Mouse (Mus musculus) hindbrain, embryonic 11.5 days (tissue): ENCODE measurements at regions not wholly inside any gene's neighbourhood (a gene's known extent, or its start where the extent isn't known, plus 50 kb on each side); places are given as distances from the start of the nearest gene placed in this dataset.

Experiments
- ATAC-seq: fragments of 200-750 bp; cut with Nextera tagmentation; 2 replicates; pipeline ENCODE4 v1.8.0; 2017; ENCODE audit warnings: mild to moderate bottlenecking, moderate TSS enrichment, moderate library complexity; ENCODE audit not compliant: low FRiP score
- DNase-seq: peaks from one replicate; pipeline ENCODE4 v3.0.0-alpha.2; 2015; ENCODE audit warnings: low spot score
- H3K27ac ChIP-seq: fragments of 300-500 bp; sonication (generic); 2 replicates; pipeline ENCODE4 v1.5.1; 2014; ENCODE audit warnings: mild to moderate bottlenecking, low read depth, low read length
- H3K27me3 ChIP-seq: fragments of 300-500 bp; sonication (generic); 2 replicates; pipeline ENCODE4 v1.6.1; 2014; ENCODE audit warnings: mild to moderate bottlenecking, low read length, moderate library complexity, mixed read lengths; ENCODE audit not compliant: control insufficient read depth, insufficient read depth
- H3K36me3 ChIP-seq: fragments of 300-500 bp; sonication (generic); 2 replicates; pipeline ENCODE4 v1.6.1; 2014; ENCODE audit warnings: mild to moderate bottlenecking, low read length, moderate library complexity, mixed read lengths; ENCODE audit not compliant: control insufficient read depth, insufficient read depth
- H3K4me1 ChIP-seq: fragments of 300-500 bp; sonication (generic); replicated peaks from 2 replicates; pipeline ENCODE4 v1.6.1; 2014; ENCODE audit warnings: low read length, mixed read lengths; ENCODE audit not compliant: control insufficient read depth, insufficient read depth
- H3K4me2 ChIP-seq: fragments of 300-500 bp; sonication (generic); replicated peaks from 2 replicates; pipeline ENCODE4 v1.6.1; 2014; ENCODE audit warnings: mild to moderate bottlenecking, low read depth, low read length
- H3K4me3 ChIP-seq: fragments of 300-500 bp; sonication (generic); 2 replicates; pipeline ENCODE4 v1.5.1; 2014; ENCODE audit warnings: low read depth, low read length
- H3K9ac ChIP-seq: fragments of 300-500 bp; sonication (generic); 2 replicates; pipeline ENCODE4 v1.6.1; 2014; ENCODE audit warnings: low read depth, low read length
- H3K9me3 ChIP-seq: fragments of 300-500 bp; sonication (generic); 2 replicates; pipeline ENCODE4 v1.6.1; 2016; ENCODE audit warnings: low read length; ENCODE audit not compliant: control insufficient read depth
- WGBS: fragments of 180-500 bp; shearing (Covaris S2); extraction: QIAGEN DNeasy Blood & Tissue Kit; methylation state at CpG from one replicate; pipeline ENCODE4 v1.1.7; 2014; 5-methylcytosine and 5-hydroxymethylcytosine counted together

DNA sequence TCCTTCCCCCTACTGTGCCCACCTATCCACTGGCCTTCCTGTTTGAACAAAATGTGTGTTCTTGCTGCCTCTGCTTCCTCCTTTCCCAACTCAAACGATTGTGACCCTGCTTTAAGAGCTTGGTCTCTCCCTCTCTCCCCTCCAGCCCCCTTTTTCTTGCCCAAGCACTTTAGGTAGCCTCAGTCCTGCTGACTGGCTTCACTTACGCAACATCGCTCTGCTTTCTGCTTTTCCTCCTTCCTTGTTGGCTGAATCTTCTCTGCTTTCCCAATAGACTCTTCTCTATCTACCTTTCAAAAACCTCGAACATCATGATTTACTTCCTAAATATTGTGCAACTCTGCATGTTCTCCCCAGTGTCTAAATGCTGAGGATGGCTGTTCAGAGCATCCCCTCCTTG is 2538.4 kb upstream of the Gm7489 start:
- WGBS, result 91% methylated on average over 4 of the region's 4 CpGs
- Histone ChIP-seq H3K4me2 (no peak overlapping the region), H3K4me3 (no peak overlapping the region), H3K27ac (no peak overlapping the region), H3K9ac (no peak overlapping the region), H3K36me3 (no peaks in the 10 kb centered on the region), H3K9me3 (no peaks in the 10 kb centered on the region), H3K4me1 (no peaks in the 10 kb centered on the region), H3K27me3 (no peaks in the 10 kb centered on the region)
- DNase-seq, result no peak
- no peak for ATAC-seq

DNA sequence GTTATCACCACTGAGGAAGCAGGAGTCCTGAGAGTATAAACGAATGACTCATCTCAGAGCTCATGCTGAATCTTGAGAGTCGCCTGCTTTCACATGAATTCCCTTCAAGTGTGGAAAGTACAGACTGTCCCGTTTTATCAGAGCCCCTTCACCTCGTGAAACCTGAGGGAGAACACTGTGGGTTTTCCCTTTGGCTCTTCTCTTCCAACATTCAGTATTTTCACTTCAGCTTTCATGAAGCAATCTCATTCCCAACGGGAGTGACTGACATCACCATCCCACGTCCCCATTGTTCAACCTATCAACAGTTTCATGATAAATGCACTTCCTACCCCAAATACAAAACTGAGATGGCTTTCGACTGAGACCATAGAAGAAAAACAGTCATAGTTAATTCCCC is 2521.3 kb upstream of the Gm7489 start:
- Histone ChIP-seq H3K27ac (no peak overlapping the region), H3K9me3 (no peaks in the 10 kb centered on the region), H3K9ac (no peak overlapping the region), H3K4me1 (no peaks in the 10 kb centered on the region), H3K36me3 (no peaks in the 10 kb centered on the region), H3K27me3 (no peaks in the 10 kb centered on the region), H3K4me3 (no peak overlapping the region), H3K4me2 (no peak overlapping the region)
- WGBS, result 79% methylated on average over 7 of the region's 7 CpGs
- DNase-seq (no peak), ATAC-seq (no peak)

DNA sequence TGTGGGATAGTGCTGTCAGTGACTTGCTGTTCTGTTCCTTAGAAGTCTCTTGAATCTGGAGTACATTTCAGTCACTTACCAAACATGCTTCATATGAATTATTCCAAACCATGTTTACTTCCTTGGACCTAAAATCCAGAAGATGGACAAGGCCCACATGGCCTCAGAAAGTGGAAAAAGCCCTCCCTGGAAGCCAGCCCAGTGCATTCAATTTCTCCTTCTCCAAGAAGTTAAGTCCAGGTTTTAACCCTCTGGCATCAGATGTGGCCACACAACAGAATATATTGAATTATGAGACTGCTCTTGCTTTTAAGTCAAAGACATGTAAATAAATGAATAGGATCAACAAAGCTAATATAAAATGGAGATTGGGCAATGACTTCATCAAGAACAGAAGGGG is 2513.5 kb upstream of the Gm7489 start:
- Histone ChIP-seq H3K9me3 (no peaks in the 10 kb centered on the region), H3K36me3 (no peaks in the 10 kb centered on the region), H3K9ac (no peak overlapping the region), H3K4me2 (no peak overlapping the region), H3K4me3 (no peak overlapping the region), H3K27me3 (no peaks in the 10 kb centered on the region), H3K4me1 (no peaks in the 10 kb centered on the region), H3K27ac (no peak overlapping the region)
- DNase-seq (no peak), ATAC-seq (no peak)

DNA sequence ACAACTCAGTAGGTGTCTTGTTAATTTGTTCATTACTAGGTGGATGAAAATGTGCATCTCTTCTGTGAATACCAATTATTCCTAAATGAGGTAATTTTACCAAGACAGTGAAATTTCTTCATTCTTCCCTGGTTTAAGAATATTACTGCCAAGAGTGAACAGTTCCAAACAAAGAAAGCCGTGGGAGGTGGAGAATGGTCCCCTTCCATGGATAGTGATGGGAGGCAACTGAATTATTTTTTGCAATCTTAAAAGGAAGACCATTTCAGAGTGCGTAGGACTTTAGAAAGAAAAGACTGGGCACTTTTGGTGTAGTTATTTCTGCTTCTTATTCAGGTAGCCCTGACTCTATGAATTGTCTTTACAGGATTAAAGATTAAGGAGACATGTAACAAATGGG is 2494.3 kb upstream of the Gm7489 start:
- no peaks in the 10 kb centered on the region for H3K36me3 ChIP-seq
- ATAC-seq (no peak), DNase-seq (no peak)
- H3K27ac ChIP-seq, result no peak overlapping the region
- no peaks in the 10 kb centered on the region for H3K4me1 ChIP-seq
- WGBS, result 93% methylated on average over 2 of the region's 2 CpGs
- H3K4me2 ChIP-seq, result no peak overlapping the region
- H3K9me3 ChIP-seq, result no peaks in the 10 kb centered on the region
- H3K9ac ChIP-seq, result no peak overlapping the region
- no peaks in the 10 kb centered on the region for H3K27me3 ChIP-seq
- H3K4me3 ChIP-seq, result no peak overlapping the region

DNA sequence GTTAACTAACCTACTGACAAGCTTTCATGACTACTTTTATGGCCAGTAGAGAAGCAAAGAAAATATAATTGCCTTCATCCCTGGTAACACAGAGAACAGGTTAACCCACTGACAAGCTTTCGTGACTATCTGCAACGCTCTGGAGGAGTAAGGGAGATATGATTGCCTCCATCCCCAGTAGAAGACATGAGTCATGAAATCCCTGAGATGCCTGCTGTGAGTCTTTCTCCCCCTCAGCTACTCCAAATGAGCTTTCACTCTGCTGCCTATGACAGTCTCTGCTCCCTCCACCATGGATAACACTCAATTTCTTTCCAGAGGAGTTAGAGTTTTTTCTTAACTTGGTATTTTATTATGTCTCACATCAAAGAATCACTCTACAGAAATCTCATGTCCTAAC is 2493.4 kb upstream of the Gm7489 start:
- no peaks in the 10 kb centered on the region for H3K36me3 ChIP-seq
- ATAC-seq (no peak), DNase-seq (no peak)
- no peak overlapping the region for H3K4me3 ChIP-seq
- no peak overlapping the region for H3K27ac ChIP-seq
- no peak overlapping the region for H3K9ac ChIP-seq
- H3K4me1 ChIP-seq, result no peaks in the 10 kb centered on the region
- no peaks in the 10 kb centered on the region for H3K27me3 ChIP-seq
- WGBS, result 90% methylated on average over 2 of the region's 2 CpGs
- no peaks in the 10 kb centered on the region for H3K9me3 ChIP-seq
- no peak overlapping the region for H3K4me2 ChIP-seq

DNA sequence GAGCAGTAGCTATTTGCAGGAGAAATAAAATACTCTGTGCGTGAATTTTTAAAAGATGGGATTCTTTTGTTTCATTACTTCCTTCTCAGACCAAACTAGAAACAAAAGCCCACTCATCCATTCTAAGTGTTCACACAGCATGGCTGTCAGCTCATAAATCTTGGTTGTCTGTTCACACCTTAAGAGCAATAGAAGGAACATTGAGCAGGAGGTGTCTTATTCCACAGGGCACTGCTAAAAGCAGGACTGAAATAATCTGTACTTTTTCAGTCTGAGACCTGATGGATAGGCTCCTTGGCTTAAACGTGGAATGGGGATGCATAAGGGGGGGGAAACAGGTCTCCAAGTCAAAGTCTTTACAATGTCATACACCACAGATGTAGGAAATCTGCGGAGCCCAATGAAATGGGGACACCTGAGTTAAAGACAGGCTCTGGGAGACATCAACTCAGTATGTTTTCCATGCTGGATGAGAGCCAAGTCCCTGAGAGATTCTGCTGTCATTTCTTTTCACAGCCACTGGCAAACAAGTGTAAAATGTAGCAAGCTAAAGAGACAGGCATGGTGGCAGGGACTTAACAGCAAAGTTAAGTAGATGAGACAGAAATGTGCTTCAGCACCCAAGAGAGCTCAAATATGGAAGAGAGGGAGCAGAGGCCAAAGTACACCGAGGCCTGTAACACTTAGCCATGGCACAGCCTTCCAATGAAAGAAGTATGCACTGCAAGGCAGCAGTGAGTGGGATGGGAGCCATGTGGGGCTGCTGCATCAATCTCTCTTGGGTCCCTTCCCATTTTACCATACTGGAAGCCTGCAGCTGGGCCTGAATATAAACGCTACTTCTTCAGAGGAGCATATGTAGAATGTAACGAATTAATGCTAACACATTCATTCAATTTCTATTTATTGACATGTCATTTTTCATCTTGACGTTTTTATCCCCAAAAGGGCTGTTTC is 2492.0 kb upstream of the Gm7489 start:
- Histone ChIP-seq H3K4me3 (no peak overlapping the region), H3K9me3 (no peaks in the 10 kb centered on the region), H3K27ac (no peak overlapping the region), H3K4me1 (no peaks in the 10 kb centered on the region), H3K9ac (no peak overlapping the region), H3K27me3 (no peaks in the 10 kb centered on the region), H3K36me3 (no peaks in the 10 kb centered on the region), H3K4me2 (no peak overlapping the region)
- ATAC-seq (no peak), DNase-seq (no peak)
- 71% methylated on average over 7 of the region's 7 CpGs for WGBS

DNA sequence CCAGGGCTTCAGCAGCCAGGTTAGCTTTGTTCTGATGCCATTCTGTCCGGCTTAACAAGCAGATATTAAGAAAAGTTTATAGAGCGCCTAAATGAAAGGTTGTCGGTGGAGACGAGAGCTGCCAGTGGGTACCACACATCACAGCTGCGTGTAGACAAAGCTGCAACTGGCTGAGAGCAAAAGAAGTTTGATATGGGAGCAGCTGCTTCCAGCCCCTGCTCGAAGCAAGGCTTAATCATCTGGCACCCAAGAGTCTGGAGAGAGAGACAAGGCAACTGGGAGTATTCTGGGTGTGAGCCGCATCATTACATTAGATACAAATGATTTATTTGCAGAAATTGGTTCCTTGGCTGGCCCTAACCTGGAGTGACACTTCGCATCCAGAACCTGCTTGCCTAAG is 2488.7 kb upstream of the Gm7489 start:
- H3K27ac ChIP-seq, result no peak overlapping the region
- no peak overlapping the region for H3K9ac ChIP-seq
- no peak overlapping the region for H3K4me3 ChIP-seq
- no peak overlapping the region for H3K4me2 ChIP-seq
- 81% methylated on average over 8 of the region's 8 CpGs for WGBS
- H3K4me1 ChIP-seq, result no peaks in the 10 kb centered on the region
- H3K27me3 ChIP-seq, result no peaks in the 10 kb centered on the region
- no peaks in the 10 kb centered on the region for H3K9me3 ChIP-seq
- no peaks in the 10 kb centered on the region for H3K36me3 ChIP-seq
- ATAC-seq (no peak), DNase-seq (no peak)

DNA sequence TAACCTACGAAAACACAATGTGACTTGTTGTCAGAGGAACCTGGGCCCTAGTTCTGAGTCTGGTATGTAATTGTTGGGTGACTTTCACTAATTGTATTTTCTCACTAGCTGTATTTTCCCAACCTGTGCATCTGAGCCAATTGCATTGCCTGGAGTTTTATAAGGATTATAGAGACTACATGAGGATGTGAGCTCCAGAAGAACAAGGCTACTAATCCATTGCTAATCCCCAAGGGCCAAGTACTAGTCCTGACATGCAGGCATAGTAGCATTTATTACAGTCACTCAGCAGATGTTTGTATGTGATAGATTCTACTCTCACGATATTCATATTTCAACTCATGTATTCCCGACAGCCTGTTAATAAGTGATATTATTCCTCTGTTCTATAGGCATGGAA is 2481.1 kb upstream of the Gm7489 start:
- Histone ChIP-seq H3K27ac (no peak overlapping the region), H3K4me1 (no peaks in the 10 kb centered on the region), H3K9me3 (no peaks in the 10 kb centered on the region), H3K4me2 (no peak overlapping the region), H3K4me3 (no peak overlapping the region), H3K27me3 (no peaks in the 10 kb centered on the region), H3K9ac (no peak overlapping the region), H3K36me3 (no peaks in the 10 kb centered on the region)
- DNase-seq (no peak), ATAC-seq (no peak)
- 90% methylated on average over 3 of the region's 3 CpGs for WGBS

DNA sequence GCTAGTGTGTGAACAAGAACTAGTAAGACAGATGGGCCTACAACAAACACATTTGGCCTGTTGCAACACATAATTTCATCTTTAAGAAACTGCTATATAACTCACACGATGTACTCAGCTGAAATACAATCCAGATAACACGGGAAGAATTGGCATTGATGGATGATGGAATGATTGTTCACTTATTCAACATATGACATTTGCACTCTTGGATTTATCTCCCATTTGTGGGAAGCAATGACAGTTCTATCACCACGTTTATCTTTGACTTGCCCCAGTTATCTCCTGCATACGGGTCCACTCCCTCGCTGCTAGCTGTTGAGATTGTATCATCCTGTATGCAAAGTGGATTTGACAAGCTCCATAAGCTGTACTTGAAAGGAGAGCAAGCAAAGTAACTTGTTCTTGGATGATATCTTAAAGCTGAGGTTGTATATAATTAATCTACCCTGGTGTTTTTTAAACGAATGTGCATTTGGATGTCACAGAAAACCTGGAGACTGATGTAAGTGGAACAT is 2474.9 kb upstream of the Gm7489 start:
- no peak overlapping the region for H3K9ac ChIP-seq
- no peaks in the 10 kb centered on the region for H3K9me3 ChIP-seq
- no peak overlapping the region for H3K27ac ChIP-seq
- no peaks in the 10 kb centered on the region for H3K4me1 ChIP-seq
- WGBS, result 78% methylated on average over 6 of the region's 6 CpGs
- H3K4me3 ChIP-seq, result no peak overlapping the region
- no peak overlapping the region for H3K4me2 ChIP-seq
- no peaks in the 10 kb centered on the region for H3K36me3 ChIP-seq
- DNase-seq (no peak), ATAC-seq (no peak)
- no peaks in the 10 kb centered on the region for H3K27me3 ChIP-seq
